Mouse (Mus musculus) myocyte (in vitro differentiated cells): ENCODE results near the gene Serpinc1.

Experiments used
- MAX ChIP-seq: IDR thresholded peaks from one replicate; pipeline ENCODE4 v1.6.1; 2011; ENCODE audit warnings: low read depth, mild to moderate bottlenecking, control low read depth
- MYOG ChIP-seq, 3 experiments: IDR thresholded peaks; one replicate each; pipeline ENCODE4 v1.6.1; 2011; ENCODE audit warnings: control low read depth in 2 of 3, low read depth in 2 of 3, mild to moderate bottlenecking in 2 of 3; ENCODE audit not compliant: insufficient read length in 2 of 3, control insufficient read depth in 1 of 3, insufficient read depth in 1 of 3
- POLR2A ChIP-seq: IDR thresholded peaks from one replicate; pipeline ENCODE4 v1.6.1; 2011; ENCODE audit warnings: low read depth, mild to moderate bottlenecking, control low read depth, moderate library complexity; ENCODE audit not compliant: insufficient read length
- TCF3 ChIP-seq: IDR thresholded peaks from one replicate; pipeline ENCODE4 v1.6.1; 2011; ENCODE audit warnings: low read depth, control low read depth; ENCODE audit not compliant: insufficient read length
- USF1 ChIP-seq: IDR thresholded peaks from one replicate; pipeline ENCODE4 v1.6.1; 2011; ENCODE audit warnings: low read depth, mild to moderate bottlenecking, control low read depth, moderate library complexity

- TF ChIP-seq MYOG (IDR thresholded peaks at IDR 0.05; ENCODE audit: control insufficient read depth in 1 of 3, insufficient read depth in 1 of 3, insufficient read length in 2 of 3, low read depth in 2 of 3), result no peak
- no peak for TF ChIP-seq POLR2A
- no peak for TF ChIP-seq TCF3
- TF ChIP-seq MAX, result no peak
- TF ChIP-seq USF1, result no peak
Measured at GRCm38 (mm10) chr1:160963199-160963598, 15.2 kb upstream of the Serpinc1 start.
